Comparison of ENCODE assay signal across 8 mouse cellular contexts in genomic region chr4:117834457-117834844, GRCm38 (mm10). TPM values are rescaled to one million over a fixed set of nuclear protein-coding genes. Genes with fewer than 3 reads are reported as not detected.
DNase-seq lines count a peak whose midpoint lies in the region; ATAC-seq and TF ChIP-seq lines count a peak whose summit lies in the region.

Gene Slc6a9, plus strand, starts transcription at chr4:117834506.

- no peak for DNase-seq in layer of hippocampus, adult 18-20 months (ENCODE audit: low spot score in 2 of 2)
- DNase-seq in layer of hippocampus, adult 9-11 months: no peak
- DNase-seq in hindbrain, embryonic 11.5 days (ENCODE audit: low spot score): no peak
- no peak for DNase-seq in liver, embryonic 13.5 days
- DNase-seq in thymus, postnatal 0 days (ENCODE audit: low spot score): no peak
- DNase-seq in kidney, adult 9 months: no peak
- no peak for DNase-seq in lung, postnatal 10 days

- no peaks in the 10 kb centered on the region for H3K9me3 ChIP-seq in hindbrain, embryonic 11.5 days (ENCODE audit: control insufficient read depth, low read length)
- H3K9me3 ChIP-seq in liver, embryonic 13.5 days (replicated peaks): no peaks in the 10 kb centered on the region

- H3K4me3 ChIP-seq in cortical plate, adult 2 months (ENCODE audit: insufficient read depth, low read length): peak within 1 kb of the TSS; percentile 78
- peak within 1 kb of the TSS; percentile 80 for H3K4me3 ChIP-seq in hindbrain, embryonic 11.5 days (ENCODE audit: low read depth, low read length)
- H3K4me3 ChIP-seq in liver, embryonic 13.5 days (replicated peaks): peak within 1 kb of the TSS; percentile 95

- H3K4me1 ChIP-seq in cortical plate, adult 2 months (ENCODE audit: control insufficient read depth, insufficient read depth, low read length): no peaks in the 10 kb centered on the region
- H3K4me1 ChIP-seq in hindbrain, embryonic 11.5 days (replicated peaks; ENCODE audit: control insufficient read depth, insufficient read depth, low read length): no peaks in the 10 kb centered on the region; the same call in none of the 2 replicates
- peaks cover 83% of the 10 kb centered on the region for H3K4me1 ChIP-seq in liver, embryonic 13.5 days (replicated peaks)

- H3K27me3 ChIP-seq in hindbrain, embryonic 11.5 days (ENCODE audit: control insufficient read depth, insufficient read depth, low read length): peaks cover 2% of the 10 kb centered on the region; the same call in 1 of the 2 replicates
- no peaks in the 10 kb centered on the region for H3K27me3 ChIP-seq in liver, embryonic 13.5 days

- H3K4me2 ChIP-seq in hindbrain, embryonic 11.5 days (replicated peaks; ENCODE audit: low read depth, low read length): peak within 1 kb of the TSS; percentile 99
- peak within 1 kb of the TSS; percentile 90 for H3K4me2 ChIP-seq in liver, embryonic 13.5 days

- ATAC-seq in hindbrain, embryonic 11.5 days (ENCODE audit: low FRiP score): no peak
- no peak for ATAC-seq in liver, embryonic 13.5 days (ENCODE audit: low read depth)

- peak within 1 kb of the TSS; percentile 86 for H3K27ac ChIP-seq in cortical plate, adult 2 months (ENCODE audit: insufficient read depth, low read length)
- peak within 1 kb of the TSS; percentile 63 for H3K27ac ChIP-seq in hindbrain, embryonic 11.5 days (ENCODE audit: low read depth, low read length)
- peak within 1 kb of the TSS; percentile 100 for H3K27ac ChIP-seq in liver, embryonic 13.5 days

- 23% methylated on average over 3 of the region's 3 CpGs for WGBS in hindbrain, embryonic 11.5 days
- 41% methylated on average over 3 of the region's 3 CpGs for WGBS in liver, embryonic 13.5 days (ENCODE audit: insufficient replicate concordance)

- no peaks in the 10 kb centered on the region for H3K36me3 ChIP-seq in hindbrain, embryonic 11.5 days (ENCODE audit: control insufficient read depth, insufficient read depth, low read length)
- peaks cover 26% of the 10 kb centered on the region for H3K36me3 ChIP-seq in liver, embryonic 13.5 days

- TF ChIP-seq CTCF in cortical plate, adult 2 months (IDR thresholded peaks at IDR 0.05; ENCODE audit: extremely low read depth, insufficient read depth, low read length): no peak

- peak within 1 kb of the TSS; percentile 72 for H3K9ac ChIP-seq in hindbrain, embryonic 11.5 days (ENCODE audit: low read depth, low read length)
- peak within 1 kb of the TSS; percentile 98 for H3K9ac ChIP-seq in liver, embryonic 13.5 days

- no peak for TF ChIP-seq POLR2A in cortical plate, adult 2 months (IDR thresholded peaks at IDR 0.05; ENCODE audit: extremely low read depth, insufficient read depth, low read length)

RNA-seq across cellular contexts. Expression of gene Slc6a9, which starts in this region (rescaled TPM):
- total RNA-seq in layer of hippocampus, adult 18-20 months (2021): 10 to 100 TPM; 35.3 to 37.4 TPM
- polyA plus RNA-seq in cortical plate, adult 2 months (2012; rRNA removed): 50.6 and 56.0 TPM in 2 replicates
- polyA plus RNA-seq in hindbrain, embryonic 11.5 days (2014; fragmentation: Nextera tagmentation; extraction: Ambion mirVana): 6.2 and 7.1 TPM in 2 replicates
- 45.2 TPM in 2 replicates for polyA plus RNA-seq in liver, embryonic 13.5 days (2015; fragmentation: Nextera tagmentation; extraction: Ambion mirVana)
- 1.4 and 2.6 TPM in 2 replicates for polyA plus RNA-seq in thymus, postnatal 0 days (2015; fragmentation: Nextera tagmentation; extraction: Ambion mirVana)
